Mouse (Mus musculus) embryo, embryonic 9.5 days (tissue): ENCODE measurements around the gene Cryl1.

Experiments
- DNase-seq: peaks from one replicate; pipeline ENCODE4 v3.0.0-alpha.2; 2017; ENCODE audit errors: extremely low spot score

Gene Cryl1

DNA sequence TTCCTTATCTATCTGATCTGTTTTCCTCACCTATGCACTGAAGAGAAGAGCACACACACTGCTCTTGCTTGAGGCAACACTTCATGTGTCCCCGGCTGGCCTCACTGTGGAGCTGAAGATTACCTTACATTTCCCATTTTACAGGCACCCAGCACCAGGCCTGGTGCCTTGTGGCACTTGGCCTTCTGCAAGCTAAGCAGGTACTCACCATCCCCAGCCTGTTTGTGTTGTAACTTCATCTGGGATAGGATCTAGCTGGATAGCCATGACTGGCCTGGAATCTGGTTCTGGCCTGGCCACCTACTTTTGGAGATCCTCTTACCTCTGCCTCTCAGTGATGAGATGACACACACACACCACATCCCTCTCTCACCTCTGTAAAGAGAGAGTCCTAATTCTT is 79.5 kb downstream of the Cryl1 start:
- no peak for DNase-seq

DNA sequence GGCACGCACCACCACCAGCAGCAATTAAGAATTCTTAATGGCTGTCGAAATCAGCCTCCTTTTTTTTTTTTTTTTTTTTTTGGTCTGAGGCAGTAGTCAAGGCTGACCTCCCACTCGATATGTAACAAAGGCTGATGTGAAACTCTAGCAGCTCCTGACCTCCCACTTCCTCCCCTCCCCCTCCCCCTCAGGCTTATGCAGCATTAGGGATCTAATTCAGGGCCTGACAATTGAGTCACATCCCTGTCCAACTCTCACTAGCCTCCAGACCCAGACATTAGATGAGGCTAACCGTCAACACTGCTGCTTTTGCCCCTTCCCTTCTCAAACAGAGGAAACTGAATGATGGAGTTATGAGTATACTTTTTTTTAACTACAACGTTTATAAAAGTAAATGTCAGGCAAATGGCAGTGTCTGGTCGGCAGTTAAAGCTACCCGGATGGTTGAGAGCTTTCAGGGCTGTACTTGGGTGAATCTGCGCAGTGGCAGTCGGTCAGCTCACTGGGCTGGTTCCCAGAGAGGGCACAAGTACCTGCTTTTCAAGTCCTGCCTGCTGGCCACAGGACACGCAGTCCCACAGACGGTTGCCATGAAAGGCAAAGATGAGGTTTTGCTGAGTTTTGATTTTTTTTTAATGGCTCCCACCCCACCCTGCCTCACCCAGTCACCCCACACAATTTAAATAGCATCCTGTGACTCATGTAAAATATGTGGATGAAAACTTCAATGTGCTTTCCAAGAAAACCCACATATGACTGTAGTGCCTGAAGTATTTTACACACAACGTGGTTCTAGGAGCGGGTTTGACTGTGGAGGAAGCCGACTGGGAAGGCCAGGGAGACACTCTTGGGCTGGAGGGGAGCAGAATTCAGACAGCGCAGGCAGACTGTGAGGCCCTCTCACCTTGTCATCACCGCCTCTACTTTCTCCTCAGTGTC is 81.4 kb downstream of the Cryl1 start:
- peak; percentile 44 for DNase-seq

DNA sequence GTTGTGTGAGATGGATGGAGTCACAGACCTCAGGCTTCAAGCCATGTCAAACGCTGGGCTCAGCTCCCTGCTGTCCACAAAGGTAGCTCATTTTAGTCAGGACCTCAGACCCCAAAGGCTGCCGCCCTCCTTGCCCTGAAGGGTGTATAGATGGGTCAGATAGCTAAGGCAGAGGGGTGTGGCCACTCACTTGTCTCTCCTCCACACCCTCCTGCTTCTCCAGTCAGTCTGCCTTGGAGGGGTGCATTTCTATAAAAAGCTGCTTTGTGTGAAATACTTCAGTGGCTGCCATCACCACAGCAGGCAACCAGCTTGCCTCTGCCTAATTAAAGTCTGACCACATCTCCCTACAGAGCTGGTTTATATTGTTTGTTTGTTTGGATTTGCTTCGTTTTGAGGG is 82.4 kb downstream of the Cryl1 start:
- peak; percentile 10 for DNase-seq

DNA sequence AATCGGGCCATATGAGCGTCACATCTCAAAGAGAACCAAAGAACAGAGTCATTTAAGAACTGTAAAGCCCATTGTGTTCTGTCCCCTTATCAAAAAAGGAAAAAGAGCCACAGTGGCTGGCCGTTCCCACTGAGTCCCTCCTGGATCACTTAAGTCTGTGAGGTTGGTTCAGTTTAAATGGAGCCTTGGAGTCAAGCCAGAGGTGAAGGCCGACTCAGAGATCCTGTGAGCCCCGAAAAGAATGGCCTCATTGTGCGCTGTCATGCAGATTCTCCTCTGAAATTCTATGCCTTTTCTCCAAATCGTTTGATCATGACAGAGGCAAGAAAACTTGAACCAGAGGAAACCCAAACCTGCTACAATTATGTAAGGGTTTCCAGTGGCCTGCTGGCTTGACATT is 82.8 kb downstream of the Cryl1 start:
- peak; percentile 5 for DNase-seq

DNA sequence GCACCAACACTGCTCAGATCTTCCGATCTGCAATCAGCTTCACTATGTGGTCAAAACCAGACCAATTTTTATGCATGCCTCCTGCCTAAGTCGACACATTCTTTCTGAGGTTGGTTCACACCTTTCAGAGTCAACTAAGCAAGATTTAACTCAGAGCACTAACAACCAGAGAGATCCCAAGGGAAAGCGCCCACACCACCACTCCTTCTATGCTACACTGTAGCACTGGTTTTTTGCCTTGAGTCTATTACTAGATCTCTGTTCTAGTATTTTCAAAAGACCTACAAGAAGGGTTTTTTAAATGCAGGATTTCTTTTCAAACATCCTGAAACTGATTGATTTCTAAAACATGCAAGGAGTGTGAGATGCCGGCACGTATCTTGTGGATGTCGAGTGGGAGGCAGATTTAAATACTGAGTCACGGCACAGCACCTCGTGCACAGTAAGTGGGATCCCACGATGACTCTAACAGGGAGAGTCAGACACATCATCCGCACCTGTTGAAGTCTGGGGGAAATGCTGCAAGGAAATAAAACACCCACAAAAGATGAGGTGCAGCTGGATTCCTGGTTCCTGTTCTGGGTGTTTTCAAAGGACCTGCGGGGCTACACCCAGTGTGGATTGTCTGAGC is 96.6 kb downstream of the Cryl1 start:
- no peak for DNase-seq

DNA sequence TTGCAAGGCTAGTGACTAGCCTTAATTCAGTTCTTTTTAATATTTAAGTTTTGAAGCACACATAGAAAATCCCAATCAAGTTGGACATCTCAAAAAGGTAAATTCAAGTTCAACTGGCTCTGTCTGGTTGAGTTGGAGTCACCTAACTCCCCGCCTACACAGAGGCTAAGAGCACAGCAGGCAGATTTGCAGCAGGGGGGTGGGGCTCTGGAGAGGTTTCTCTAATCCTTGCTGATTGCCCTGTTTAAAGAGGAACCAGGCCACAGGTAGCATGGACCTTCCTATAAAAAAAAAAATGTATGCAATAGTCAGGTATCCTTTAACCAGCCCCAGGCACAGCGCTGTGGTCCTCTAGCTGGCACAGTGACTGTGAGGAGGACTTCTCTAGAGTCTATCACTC is 97.8 kb downstream of the Cryl1 start:
- DNase-seq = no peak

DNA sequence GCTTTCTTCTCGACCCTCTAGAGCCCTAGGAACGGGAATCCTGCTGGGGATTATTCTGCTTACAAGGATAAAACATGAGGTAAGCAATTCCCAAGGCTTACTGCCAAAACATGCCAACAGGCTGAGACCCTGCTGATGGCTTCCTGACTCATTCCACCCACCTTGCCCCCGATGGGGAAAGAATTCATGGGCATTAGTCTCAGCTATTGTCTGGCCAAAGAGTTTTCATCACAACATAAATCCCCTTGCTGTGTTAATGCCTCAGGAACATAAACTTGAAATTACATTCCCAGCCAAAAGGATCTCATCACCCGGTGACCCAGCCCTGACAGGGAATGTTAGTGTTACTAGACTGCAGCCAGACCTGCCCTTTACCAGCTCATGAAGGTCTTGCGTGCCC is 100.7 kb downstream of the Cryl1 start:
- DNase-seq = no peak

DNA sequence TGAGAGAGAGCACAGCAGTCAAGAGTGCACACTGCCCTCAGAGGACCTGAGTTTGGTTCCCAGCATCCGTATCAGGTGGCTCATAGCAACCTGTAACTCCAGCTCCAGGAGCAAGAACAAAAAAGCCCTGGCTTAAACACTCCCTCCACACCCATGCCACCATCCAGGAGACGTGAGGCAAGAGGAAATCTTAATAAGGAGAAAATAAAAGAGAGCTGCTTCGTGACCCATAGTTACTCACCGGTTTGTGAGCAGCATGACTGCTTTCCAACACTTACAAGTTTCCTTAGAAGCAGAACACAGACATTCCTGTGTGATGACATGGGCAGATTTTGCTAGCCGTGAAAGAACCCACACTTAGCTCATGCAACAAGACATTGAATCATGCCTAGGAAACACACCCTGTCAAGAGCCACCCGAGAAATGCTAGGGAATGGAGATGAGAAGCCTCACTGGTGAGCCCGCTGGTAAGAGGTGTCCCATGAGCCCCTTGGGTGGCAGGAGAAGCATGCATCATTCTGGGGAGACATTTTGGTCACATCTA is 106.9 kb downstream of the Cryl1 start:
- DNase-seq = no peak

DNA sequence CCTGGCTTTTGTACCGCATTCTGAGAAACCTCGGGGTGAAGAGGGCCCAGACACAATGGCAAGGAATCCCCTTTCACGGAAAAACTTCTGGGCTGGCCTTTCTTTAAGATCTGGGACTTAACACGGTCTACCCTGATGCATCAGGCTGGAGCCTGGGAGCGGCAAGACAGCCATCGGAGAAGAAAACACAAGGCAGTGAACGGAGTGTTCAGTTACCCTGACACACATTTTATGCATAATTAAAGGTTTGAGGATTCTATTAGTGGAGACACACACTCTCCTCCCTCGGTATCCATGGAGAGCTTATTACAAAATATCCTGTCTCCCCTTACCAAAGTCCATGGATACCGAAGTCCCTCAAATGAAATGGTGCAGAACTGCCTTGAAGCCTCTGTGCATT is 109.2 kb downstream of the Cryl1 start:
- no peak for DNase-seq

DNA sequence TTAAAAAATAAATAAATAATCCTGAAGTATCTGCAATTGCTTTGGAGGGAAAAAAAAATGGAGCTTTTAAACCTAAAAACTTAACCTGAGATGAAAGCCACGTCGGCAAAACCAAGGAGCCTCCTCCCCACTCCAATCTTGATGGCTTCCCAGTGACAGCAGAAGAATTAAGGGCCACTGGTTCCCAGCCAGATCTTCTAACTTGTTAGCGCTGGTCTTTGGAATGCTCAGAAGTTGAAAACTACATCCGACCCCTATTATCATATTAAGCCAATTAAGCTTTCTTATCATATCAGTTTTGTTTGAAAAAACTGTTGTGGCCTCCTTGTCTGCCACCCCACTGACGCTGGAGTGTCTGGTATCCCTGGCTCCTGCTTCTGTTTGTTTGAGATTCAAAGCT is 114.5 kb downstream of the Cryl1 start:
- DNase-seq = no peak

DNA sequence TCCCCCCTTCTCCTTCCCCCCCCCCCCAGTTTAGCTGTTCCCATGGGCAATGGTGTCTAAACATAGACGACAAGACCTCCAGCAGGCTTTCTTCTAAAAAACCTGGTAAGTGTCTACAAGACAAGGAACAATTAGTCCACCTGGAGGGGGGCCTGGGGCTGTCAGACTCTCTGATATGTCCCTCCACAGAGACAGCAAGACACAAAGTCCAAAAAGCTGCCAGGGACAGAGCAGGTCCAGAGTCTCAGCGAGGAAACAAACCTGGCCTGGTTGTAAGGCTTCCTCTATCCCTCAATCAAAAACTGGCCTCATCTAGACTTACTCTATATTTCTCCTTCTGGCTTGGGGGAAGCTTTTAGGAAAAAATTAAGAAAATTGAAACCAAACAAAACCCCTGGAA is 115.7 kb downstream of the Cryl1 start:
- DNase-seq = no peak

DNA sequence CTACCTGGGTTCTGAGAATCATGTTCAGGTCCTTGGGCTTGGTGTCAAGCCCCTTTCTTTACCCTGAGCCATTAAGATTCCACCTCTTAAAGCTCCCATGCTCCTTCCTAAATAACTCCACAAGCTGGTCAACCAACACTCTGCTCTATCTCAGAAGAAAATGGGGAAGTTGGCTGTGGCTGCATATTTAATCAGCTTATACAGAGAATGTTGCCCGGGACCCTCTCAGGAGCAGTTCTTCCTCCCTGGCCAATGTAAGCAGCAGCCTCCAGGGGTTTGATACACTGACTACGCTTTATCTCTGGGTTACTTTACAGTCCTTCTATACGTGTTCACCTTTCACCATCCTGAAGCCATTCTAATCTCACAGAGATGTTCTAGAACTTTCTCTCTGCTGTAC is 117.5 kb downstream of the Cryl1 start:
- no peak for DNase-seq

DNA sequence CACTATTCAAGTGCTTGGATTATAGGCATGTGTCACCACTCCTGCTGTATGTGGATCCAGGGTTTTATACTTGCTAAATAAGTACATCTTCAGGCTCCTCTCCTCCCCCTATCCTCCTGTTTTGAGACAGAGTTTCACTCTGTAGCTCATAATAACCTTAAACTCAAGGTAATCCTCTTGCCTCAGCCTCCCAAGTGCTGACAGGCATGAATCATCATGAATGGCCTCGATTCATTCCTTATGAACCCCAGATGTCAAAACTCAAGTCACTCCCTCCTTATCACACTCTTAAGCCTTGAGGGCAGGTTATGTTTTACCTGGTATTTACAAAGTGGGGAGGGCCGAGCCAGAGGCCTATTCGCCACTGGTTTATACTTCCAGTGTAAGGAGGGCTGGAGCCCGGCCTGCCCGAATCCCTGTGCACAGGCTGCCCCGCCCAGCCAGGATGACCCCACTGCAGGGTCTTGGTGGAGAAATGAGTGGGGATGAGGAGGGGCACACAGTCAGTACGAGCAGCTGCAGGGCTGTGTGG is 121.8 kb downstream of the Cryl1 start:
- no peak for DNase-seq

DNA sequence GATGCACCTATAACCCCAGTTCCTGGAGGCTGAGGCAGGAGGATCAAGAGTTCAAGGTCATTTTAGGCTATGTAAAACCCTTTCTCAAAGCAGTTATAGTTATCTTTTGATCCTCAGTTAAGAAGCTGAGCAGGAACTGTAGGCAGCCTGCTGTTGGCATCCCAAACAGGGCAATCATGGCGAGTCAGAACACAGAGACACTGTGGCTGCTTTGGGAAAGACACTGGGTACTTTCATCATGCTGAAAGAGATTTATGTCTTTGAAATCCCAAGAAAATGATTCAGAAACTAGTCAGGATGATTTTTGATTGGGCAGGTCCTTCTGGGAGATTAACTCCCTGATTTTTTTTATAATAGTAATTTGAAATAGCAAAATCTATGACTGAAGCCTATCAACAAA is 126.0 kb downstream of the Cryl1 start:
- no peak for DNase-seq

DNA sequence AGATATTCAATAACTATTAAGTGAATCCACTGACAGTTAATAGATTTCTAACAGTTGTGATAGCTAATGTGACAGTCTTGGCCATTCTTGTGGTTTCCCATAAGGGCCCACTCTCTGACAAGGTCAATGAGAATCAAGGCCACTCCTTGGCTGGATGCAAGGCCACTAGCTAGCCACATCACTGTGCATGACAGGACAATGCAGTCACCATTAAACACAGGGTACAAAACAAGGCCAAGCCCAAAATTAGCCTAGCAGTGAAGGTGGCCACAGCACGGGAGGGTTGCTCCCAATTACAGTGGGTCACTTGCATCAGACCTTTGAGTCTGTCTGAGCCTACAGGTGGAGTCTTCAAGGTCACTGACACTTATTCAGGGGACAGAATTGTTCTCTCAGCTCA is 126.5 kb downstream of the Cryl1 start:
- no peak for DNase-seq

DNA sequence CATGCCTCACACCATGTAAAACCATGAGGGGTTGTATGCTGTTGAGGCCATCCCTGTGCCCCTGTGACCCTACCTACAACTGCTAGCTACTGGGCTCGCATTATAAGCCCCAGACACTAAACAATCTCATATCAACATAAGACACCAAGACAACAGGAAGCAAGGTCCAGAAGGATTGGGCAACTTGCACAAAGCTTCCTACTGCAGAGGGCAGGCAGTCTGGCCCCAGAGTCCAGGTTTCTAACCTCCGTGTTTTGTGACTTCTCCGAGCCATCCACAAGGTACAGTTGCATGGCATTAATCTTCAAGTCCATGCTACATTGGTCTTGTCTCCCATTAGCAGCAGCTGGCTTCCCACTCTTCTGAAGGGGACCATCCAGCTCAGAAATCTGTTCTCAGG is 129.4 kb downstream of the Cryl1 start:
- DNase-seq = no peak

DNA sequence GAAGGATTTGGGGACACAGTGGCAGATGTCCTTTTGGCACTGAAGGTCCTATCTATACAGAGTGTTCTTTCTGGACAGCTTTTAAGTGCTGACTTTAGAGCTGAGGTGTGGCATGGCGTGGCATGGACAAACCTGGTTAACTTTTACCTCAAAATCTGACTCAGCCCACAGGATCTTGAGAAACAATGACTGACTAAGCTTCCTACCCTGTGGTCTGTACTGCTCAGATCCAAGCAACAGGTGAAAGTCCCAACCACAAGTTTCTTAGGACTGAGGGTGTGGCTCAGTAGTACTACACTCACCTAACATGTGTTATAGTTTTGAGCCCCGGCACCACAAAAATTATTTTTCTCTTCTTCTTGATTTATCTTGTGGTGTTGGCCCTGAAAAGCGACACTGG is 130.0 kb downstream of the Cryl1 start:
- no peak for DNase-seq

DNA sequence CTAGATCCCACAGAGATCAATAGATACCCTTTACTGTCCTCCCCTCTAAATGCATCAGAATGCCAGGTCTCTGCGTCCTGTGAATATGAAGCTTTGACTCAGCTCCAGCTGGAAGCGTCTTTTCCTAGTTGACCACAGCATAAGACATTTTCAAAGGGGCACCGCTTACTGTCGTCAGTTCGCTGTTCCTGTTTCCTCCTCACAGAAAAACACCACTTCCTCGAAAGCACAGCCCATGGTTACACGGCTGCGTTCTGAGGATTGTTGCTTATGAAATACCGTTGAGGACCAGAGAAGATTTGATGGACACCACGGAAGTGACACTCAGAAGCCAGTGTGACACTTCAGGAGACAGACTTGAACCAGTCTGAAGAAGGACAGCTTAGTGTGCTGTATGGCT is 134.4 kb downstream of the Cryl1 start:
- no peak for DNase-seq

DNA sequence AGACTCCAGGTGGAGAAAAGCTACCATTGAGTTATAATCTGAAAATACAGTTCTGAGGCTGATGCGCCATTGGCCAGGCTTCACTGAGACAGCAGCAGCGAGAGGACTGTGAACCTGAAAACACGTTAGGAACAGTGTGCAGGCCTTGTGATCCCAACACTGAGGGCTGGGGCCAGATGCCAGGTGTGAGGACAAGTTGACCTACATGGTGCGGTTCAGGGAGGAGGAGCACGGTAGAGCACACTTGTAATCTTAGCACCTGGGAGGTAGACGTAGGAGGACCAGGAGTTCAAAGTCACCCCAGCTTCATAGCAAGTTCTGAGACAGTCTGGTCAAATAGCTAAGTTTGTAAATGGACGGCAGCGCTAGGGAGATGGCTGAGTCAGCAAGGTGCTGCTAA is 139.0 kb downstream of the Cryl1 start:
- no peak for DNase-seq

DNA sequence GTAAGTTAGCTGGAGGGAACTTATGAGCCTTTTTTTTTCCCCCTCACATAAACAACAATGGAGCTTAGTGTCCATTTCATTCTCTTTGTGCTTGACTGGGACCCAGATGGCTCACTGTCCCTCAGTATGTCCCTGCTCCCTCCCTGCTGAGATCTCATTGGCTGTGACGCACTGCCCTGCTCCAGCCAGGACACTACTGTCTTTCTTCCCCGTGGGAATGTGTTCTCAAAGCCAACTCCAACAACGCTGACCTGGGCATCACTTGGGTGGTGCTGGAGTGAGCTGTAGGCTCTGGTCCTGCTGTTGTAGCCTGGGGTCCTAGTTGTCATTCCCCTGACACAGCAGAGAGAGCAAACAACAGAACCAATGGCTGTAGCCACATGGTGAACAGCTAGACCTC is 149.7 kb downstream of the Cryl1 start:
- no peak for DNase-seq

DNA sequence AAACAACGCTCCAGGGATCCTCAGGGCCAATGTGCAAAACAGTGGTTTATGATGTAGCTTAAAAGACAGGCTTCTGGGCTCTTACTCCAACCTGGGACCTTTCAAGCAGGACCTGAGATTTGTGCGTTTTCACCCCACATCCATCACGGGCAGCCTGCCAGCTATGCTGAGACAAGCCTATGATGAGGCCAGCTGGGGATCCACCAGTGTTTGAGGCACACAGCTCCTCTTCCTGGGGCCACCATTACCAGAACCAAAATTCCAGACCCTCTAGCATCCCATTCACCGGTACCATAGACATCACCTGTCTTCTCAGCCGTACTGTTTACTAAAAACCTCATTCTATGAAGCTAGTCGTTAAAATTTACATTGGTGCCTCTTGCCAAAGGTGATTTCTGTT is 151.8 kb downstream of the Cryl1 start:
- no peak for DNase-seq

DNA sequence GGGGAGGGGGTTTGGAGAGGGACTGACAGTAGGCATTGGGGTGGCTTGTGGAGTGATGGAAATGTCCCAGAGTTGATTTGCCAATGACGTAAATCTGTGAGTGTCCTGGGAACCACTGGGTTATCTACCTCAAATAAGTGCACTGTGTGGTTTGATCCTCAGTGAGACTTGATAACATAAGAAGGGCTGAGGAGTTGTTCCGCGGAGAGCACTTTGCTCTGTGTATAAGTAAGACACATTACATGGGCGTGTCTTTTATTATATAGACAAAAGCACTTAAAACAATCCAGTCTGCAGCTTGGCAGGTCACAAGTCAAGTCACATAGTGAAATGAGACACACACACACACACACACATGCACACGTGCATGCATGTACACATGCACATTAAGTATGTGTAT is 155.4 kb downstream of the Cryl1 start:
- no peak for DNase-seq

DNA sequence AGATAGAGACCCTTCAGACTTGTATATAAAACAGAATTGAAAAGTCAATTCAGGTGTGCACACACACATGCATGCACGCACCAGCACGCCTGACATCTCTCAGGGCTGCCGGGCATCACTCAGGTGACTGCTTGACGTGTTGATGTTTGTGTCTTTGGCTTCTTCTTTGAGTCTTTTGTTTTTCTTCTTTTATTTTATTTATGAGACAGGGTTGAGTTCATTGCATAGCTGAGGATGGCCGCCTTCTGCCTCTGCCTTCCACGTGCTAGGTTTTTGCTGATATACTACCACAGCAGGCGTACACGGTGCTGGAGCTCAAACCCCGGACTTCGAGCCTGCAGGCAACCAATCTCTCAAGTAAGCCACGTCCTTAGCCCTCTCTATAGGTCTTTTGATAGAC is 163.1 kb downstream of the Cryl1 start:
- no peak for DNase-seq
